Mouse (Mus musculus) lung, embryonic 15.5 days (tissue): ENCODE data around the gene Tent5d. TPM values are rescaled to one million over a fixed set of nuclear protein-coding genes. Genes with fewer than 3 reads are reported as not detected.

Experiments used
- ATAC-seq: fragments of 200-750 bp; cut with Nextera tagmentation; 2 replicates; pipeline ENCODE4 v1.8.0; 2017; ENCODE audit warnings: moderate number of reproducible peaks, borderline replicate concordance; ENCODE audit not compliant: low FRiP score, low TSS enrichment; ENCODE audit errors: extremely low read depth
- H3K27ac ChIP-seq: fragments of 300-500 bp; sonication (generic); 2 replicates; pipeline ENCODE4 v1.5.1; 2015; ENCODE audit warnings: moderate library complexity, mild to moderate bottlenecking, inconsistent platforms
- H3K27me3 ChIP-seq: fragments of 300-500 bp; sonication (generic); 2 replicates; pipeline ENCODE4 v1.6.1; 2015; ENCODE audit warnings: inconsistent platforms
- H3K36me3 ChIP-seq: fragments of 300-500 bp; sonication (generic); 2 replicates; pipeline ENCODE4 v1.6.1; 2015; ENCODE audit warnings: inconsistent platforms
- H3K4me1 ChIP-seq: fragments of 300-500 bp; sonication (generic); 2 replicates; pipeline ENCODE4 v1.6.1; 2015; ENCODE audit warnings: inconsistent platforms
- H3K4me2 ChIP-seq: fragments of 300-500 bp; sonication (generic); 2 replicates; pipeline ENCODE4 v1.6.1; 2015; ENCODE audit warnings: inconsistent platforms, mild to moderate bottlenecking, moderate library complexity
- H3K4me3 ChIP-seq: fragments of 300-500 bp; sonication (generic); 2 replicates; pipeline ENCODE4 v1.5.1; 2015; ENCODE audit warnings: mild to moderate bottlenecking, inconsistent platforms
- H3K9ac ChIP-seq: fragments of 300-500 bp; sonication (generic); 2 replicates; pipeline ENCODE4 v1.6.1; 2015; ENCODE audit warnings: inconsistent platforms
- H3K9me3 ChIP-seq: fragments of 300-500 bp; sonication (generic); 2 replicates; pipeline ENCODE4 v1.6.1; 2016; ENCODE audit warnings: inconsistent platforms
- WGBS: fragments of 180-500 bp; shearing (Covaris S2); methylation state at CpG from one replicate; pipeline ENCODE4 v1.1.7; 2015; 5-methylcytosine and 5-hydroxymethylcytosine counted together
- polyA plus RNA-seq: library from polyadenylated mRNA; unstranded; fragments of >200 nt; fragmentation: Nextera tagmentation; extraction: Ambion mirVana; gene quantifications from 2 replicates; pipeline ENCODE4 v1.2.1, GENCODE M21; 2015

Gene Tent5d
- 0.11 TPM in 2 replicates for polyA plus RNA-seq

GRCm38 (mm10) chrX:107792290-107792689 lies at the start of gene Tent5d:
Tent5d (plus strand) TSS chrX:107792590.
- 79% methylated on average over 1 of the region's 1 CpGs for WGBS
- no peak within 1 kb of the TSS for H3K4me2 ChIP-seq
- H3K9me3 ChIP-seq: no peaks in the 10 kb centered on the region

GRCm38 (mm10) chrX:107767896-107768295 lies 24.5 kb upstream of the Tent5d start:
- Histone ChIP-seq H3K4me1 (no peaks in the 10 kb centered on the region), H3K27me3 (no peaks in the 10 kb centered on the region), H3K36me3 (no peaks in the 10 kb centered on the region), H3K9me3 (no peaks in the 10 kb centered on the region), H3K9ac (no peak overlapping the region), H3K4me3 (no peak overlapping the region), H3K27ac (no peak overlapping the region), H3K4me2 (no peak overlapping the region)
- 16% methylated on average over 3 of the region's 3 CpGs for WGBS
- ATAC-seq: no peak

More at GRCm38 (mm10) chrX:107792290-107792689, at the start of gene Tent5d:
- Histone ChIP-seq H3K27ac (no peak within 1 kb of the TSS), H3K4me3 (no peak within 1 kb of the TSS), H3K4me1 (no peaks in the 10 kb centered on the region), H3K27me3 (no peaks in the 10 kb centered on the region), H3K36me3 (no peaks in the 10 kb centered on the region), H3K9ac (no peak within 1 kb of the TSS)
- ATAC-seq: no peak

GRCm38 (mm10) chrX:107790136-107790535 lies 2.3 kb upstream of the Tent5d start:
- Histone ChIP-seq H3K27ac (no peak overlapping the region), H3K27me3 (no peaks in the 10 kb centered on the region), H3K9me3 (no peaks in the 10 kb centered on the region), H3K36me3 (no peaks in the 10 kb centered on the region), H3K4me2 (no peak overlapping the region), H3K4me1 (no peaks in the 10 kb centered on the region), H3K9ac (no peak overlapping the region), H3K4me3 (no peak overlapping the region)
- no peak for ATAC-seq
- WGBS: 50% methylated on average over 1 of the region's 1 CpGs

DNA sequence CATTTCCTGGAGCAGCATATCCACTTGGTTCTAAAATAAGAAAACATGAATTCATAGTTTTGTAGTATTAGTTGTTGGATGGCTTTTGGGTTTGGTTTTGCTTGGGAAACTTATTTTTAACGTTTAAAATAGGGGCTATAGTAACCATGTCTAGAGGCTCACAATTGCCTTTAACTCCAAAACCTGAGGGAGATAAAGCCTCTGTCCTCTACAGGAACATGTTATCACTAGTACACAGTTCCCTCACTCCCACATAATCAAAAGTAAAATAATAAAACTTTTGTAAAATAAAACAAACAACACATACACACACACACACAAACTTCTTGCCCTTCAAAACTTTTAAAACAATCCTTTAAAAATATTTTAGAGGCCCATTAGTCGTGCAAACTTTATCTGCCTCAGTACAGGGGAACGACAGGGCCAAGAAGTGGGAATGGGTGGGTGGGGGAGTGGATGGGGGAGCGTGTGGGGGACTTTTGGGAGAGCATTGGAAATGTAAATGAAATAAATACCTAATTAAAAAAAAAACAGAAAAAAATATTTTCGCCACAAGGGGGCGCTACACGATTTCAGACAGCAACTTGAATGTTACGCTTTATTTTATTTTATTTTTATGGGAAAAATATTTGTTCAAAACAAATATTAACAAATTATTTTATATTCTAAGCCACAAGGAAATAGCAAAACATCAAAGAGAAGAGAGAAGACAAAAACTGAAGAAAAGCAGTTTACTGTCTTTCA lies 1.5 kb upstream of the Tent5d start:
- H3K9me3 ChIP-seq: no peaks in the 10 kb centered on the region
- 28% methylated on average over 8 of the region's 8 CpGs for WGBS

GRCm38 (mm10) chrX:107795785-107796184 lies 3.4 kb downstream of the Tent5d start:
- Histone ChIP-seq H3K4me3 (no peak overlapping the region), H3K36me3 (no peaks in the 10 kb centered on the region), H3K9ac (no peak overlapping the region), H3K27me3 (no peaks in the 10 kb centered on the region), H3K4me1 (no peaks in the 10 kb centered on the region), H3K27ac (no peak overlapping the region), H3K4me2 (no peak overlapping the region), H3K9me3 (no peaks in the 10 kb centered on the region)
- no peak for ATAC-seq
- 45% methylated on average over 1 of the region's 1 CpGs for WGBS

More for the DNA sequence above, 1.5 kb upstream of the Tent5d start:
- Histone ChIP-seq H3K27me3 (no peaks in the 10 kb centered on the region), H3K4me3 (no peak overlapping the region), H3K9ac (no peak overlapping the region), H3K27ac (no peak overlapping the region), H3K4me2 (no peak overlapping the region), H3K36me3 (no peaks in the 10 kb centered on the region), H3K4me1 (no peaks in the 10 kb centered on the region)
- ATAC-seq: no peak

DNA sequence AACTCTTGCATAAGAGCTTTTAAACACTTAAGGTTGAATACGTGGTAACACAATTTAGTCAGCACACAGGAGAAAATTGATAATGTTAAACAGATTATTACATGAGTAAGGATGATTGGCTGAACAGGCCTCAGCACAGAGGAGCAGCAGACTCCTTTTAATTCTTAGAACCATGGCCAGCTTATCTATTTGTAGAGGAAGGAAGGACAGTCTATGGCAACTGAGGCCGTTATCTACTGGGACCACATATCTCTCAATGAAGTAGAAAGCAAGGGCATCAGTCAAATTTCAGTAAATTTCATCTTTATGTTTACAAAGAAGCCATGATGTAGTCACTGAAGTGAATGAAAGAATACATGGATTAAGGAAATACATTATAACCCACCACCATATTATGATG lies 4.5 kb downstream of the Tent5d start:
- H3K4me3 ChIP-seq: no peak overlapping the region
- H3K9ac ChIP-seq: no peak overlapping the region
- H3K27me3 ChIP-seq: no peaks in the 10 kb centered on the region
- no peaks in the 10 kb centered on the region for H3K4me1 ChIP-seq
- 78% methylated on average over 2 of the region's 2 CpGs for WGBS
- H3K36me3 ChIP-seq: no peaks in the 10 kb centered on the region
- H3K27ac ChIP-seq: no peak overlapping the region
- H3K9me3 ChIP-seq: no peaks in the 10 kb centered on the region
- no peak for ATAC-seq
- no peak overlapping the region for H3K4me2 ChIP-seq

GRCm38 (mm10) chrX:107812120-107812519 lies 19.7 kb downstream of the Tent5d start:
- Histone ChIP-seq H3K4me3 (no peak overlapping the region), H3K36me3 (no peaks in the 10 kb centered on the region), H3K9ac (no peak overlapping the region), H3K9me3 (no peaks in the 10 kb centered on the region), H3K27me3 (no peaks in the 10 kb centered on the region), H3K4me2 (no peak overlapping the region), H3K4me1 (no peaks in the 10 kb centered on the region), H3K27ac (no peak overlapping the region)
- ATAC-seq: no peak

GRCm38 (mm10) chrX:107815502-107816217 lies 23.3 kb downstream of the Tent5d start:
- H3K4me1 ChIP-seq: no peaks in the 10 kb centered on the region
- H3K4me2 ChIP-seq: peak overlapping the region; percentile 55
- ATAC-seq: peak; percentile 82
- H3K36me3 ChIP-seq: no peaks in the 10 kb centered on the region
- peak overlapping the region; percentile 64 for H3K4me3 ChIP-seq
- no peaks in the 10 kb centered on the region for H3K9me3 ChIP-seq
- H3K27me3 ChIP-seq: no peaks in the 10 kb centered on the region
- peak overlapping the region; percentile 52 for H3K9ac ChIP-seq
- WGBS: 24% methylated on average over 32 of the region's 32 CpGs
- H3K27ac ChIP-seq: peak overlapping the region; percentile 37

- H3K27me3 ChIP-seq: no peaks in the 10 kb centered on the region
- H3K9me3 ChIP-seq: no peaks in the 10 kb centered on the region
- peak within 1 kb of the TSS; percentile 52 for H3K9ac ChIP-seq
- H3K36me3 ChIP-seq: no peaks in the 10 kb centered on the region
- H3K4me2 ChIP-seq: peak within 1 kb of the TSS; percentile 55
- WGBS: 17% methylated on average over 28 of the region's 28 CpGs
- peak within 1 kb of the TSS; percentile 37 for H3K27ac ChIP-seq
- H3K4me1 ChIP-seq: no peaks in the 10 kb centered on the region
- peak; percentile 98 for ATAC-seq
- peak within 1 kb of the TSS; percentile 64 for H3K4me3 ChIP-seq
These were observed 23.8 kb downstream of the Tent5d start, which contains the start of gene 2610002M06Rik for GRCm38 (mm10) chrX:107816218-107816554. 2610002M06Rik (minus strand) TSS chrX:107816334.

DNA sequence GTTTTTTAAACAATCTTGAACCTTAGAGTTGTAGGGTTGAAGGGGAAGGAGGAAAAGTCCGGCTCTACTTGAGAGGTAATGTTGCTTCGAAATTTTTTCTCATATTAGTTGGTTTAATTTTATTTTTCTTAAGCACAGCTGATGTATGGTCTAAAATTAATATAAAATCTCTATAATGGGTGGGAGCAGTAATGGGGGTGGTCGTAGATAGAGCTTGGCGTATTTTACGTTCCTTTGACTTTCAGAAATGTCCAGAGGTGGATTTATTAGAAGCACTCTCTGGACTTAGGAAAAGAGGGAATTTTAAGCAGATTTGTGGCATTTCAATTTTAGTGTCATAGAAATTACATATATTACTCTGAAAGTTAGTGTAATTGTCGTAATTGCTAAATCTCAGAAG lies 24.3 kb downstream of the Tent5d start:
- Histone ChIP-seq H3K36me3 (no peaks in the 10 kb centered on the region), H3K4me3 (peak overlapping the region; percentile 64; the same call in 1 of the 2 replicates), H3K27me3 (no peaks in the 10 kb centered on the region), H3K27ac (no peak overlapping the region), H3K9me3 (no peaks in the 10 kb centered on the region), H3K9ac (no peak overlapping the region), H3K4me1 (no peaks in the 10 kb centered on the region), H3K4me2 (peak overlapping the region; percentile 55)
- 70% methylated on average over 6 of the region's 6 CpGs for WGBS
- ATAC-seq: no peak

DNA sequence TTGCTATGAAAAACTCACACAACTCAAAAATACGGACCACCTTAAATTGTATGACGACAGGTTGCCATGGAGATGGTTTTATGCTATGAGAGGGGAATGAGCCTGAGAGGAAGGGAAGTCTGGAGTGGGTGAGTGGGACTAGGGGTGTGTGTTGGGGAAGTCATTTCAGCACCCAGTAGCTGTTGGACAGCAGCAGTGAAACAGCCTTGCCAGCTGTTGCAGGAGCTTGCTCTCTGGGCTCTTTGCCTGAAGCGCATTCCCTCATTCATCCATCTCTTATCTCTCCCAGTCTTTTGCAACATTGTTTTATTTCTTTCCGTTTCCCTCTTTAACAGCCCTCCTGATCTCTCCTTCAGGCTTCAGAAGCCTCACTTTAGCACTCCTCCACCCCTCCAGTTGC lies 65.8 kb downstream of the Tent5d start:
- Histone ChIP-seq H3K4me2 (no peak overlapping the region), H3K36me3 (no peaks in the 10 kb centered on the region), H3K27me3 (no peaks in the 10 kb centered on the region), H3K9me3 (no peaks in the 10 kb centered on the region), H3K27ac (no peak overlapping the region), H3K4me1 (no peaks in the 10 kb centered on the region), H3K9ac (no peak overlapping the region), H3K4me3 (no peak overlapping the region)
- ATAC-seq: no peak
- 32% methylated on average over 4 of the region's 4 CpGs for WGBS
